Mouse (Mus musculus) fat pad, adult 2 months (tissue): ENCODE data around the gene Psd.

Source experiments
- DNase-seq: peaks from one replicate; pipeline ENCODE4 v3.0.0-alpha.2; 2011; ENCODE audit warnings: low read depth, low spot score; ENCODE audit errors: extremely low read depth

The Psd gene

GRCm38 (mm10) chr19:46308303-46308702 lies 18.7 kb downstream of the Psd start:
- no peak for DNase-seq

GRCm38 (mm10) chr19:46307781-46308180 lies 19.2 kb downstream of the Psd start:
- no peak for DNase-seq

GRCm38 (mm10) chr19:46306751-46307289 lies 20.1 kb downstream of the Psd start:
- DNase-seq: no peak

- DNase-seq: no peak
Measured at GRCm38 (mm10) chr19:46306268-46306610, 20.7 kb downstream of the Psd start.

DNA sequence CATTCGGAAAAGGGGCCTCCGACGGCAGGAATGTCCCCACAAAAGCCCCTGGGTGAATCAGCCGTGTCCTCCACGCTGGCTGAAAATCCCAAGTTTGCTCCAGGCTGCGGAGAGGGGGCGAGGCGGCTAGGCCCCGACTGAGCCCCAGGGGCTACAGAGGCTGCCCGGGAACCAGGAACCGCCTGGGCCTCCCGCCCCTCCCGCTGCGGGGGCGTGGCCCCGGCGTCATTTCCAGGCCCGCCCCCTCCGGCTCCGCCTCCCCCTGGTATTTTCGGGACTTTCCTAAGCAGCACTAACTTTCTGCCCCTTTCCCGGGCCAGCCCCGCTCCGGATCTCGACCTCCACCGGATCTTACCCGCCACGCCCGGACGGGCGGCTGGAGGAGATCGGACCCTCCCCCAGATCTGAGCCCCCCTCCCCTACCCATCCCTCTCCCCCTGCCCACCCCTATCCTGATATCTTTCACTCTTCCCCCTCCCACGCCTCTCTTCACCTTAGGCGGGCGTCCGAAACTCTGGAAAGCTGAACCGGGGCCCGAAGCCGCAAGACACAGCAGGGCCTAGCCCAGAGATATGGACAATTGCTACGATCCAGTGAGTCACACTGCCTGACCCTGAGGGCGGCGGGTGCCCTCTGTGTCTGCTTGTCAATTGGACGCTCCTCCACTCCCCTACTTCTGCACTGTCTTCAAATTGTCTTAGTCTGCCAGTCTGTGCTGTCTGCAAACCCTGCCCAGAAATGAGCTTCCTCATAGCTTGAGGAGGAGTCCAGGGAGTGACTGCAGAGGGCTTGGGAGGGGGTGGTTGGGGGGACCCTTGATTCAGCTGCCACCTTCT lies 21.3 kb downstream of the Psd start:
- no peak for DNase-seq

DNA sequence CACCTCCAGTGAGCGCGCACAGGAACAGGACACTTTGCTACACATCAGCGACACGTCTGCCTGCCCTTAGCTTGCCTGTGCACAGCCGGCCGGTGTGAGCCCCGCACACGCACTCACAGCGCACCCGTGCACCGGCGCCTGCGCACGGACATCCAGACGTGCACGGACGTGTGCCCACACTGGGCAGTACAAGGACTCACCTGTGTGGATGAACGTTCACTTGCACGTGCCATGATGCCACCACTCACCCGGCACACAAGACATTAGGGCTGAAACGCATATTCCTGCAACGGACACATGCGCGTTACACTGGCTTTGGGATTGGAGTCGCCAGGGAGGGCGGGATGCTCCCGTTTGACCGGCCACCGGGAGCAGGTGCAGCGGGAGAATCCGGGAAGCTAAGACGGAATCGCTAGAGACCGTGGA lies 22.0 kb downstream of the Psd start:
- no peak for DNase-seq

DNA sequence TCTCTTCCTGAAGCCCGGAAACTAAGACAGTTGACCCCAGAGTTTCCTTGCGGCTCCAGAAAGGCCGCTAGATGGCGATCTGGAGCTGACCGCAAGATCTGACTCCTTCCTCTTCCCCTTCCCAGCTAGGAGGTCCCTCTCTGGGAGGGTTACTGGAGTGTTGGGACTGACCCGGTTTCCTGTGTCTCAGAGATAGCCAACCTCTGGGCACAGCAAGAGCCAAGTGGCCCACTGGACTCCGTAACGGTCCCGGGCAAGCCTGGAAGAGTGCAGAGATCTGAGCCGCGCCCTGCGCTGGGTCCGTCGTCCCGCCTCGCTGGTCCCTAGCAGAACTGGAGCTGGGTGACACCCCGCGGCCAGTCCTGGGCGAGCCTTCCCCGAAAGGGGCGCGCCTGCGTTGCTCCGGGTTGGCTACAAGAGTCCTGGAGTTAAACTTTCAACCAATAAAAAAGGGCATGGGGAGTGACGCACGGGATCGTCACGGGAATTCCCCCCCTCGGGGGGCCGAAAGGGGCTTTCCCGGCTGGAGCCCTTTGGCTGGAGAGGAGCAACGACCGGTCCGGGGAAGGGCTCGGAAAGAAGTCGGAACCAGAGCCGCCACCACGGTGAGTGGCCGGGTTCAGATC lies 22.6 kb downstream of the Psd start, which contains the start of gene Nfkb2:
Gene Nfkb2 (plus strand): TSS at position 105 of the 626 bp plus-strand sequence.
- DNase-seq: no peak

GRCm38 (mm10) chr19:46303251-46304215 lies 23.4 kb downstream of the Psd start:
- no peak for DNase-seq

- no peak for DNase-seq
Measured at GRCm38 (mm10) chr19:46302551-46302950, 24.4 kb downstream of the Psd start.

DNA sequence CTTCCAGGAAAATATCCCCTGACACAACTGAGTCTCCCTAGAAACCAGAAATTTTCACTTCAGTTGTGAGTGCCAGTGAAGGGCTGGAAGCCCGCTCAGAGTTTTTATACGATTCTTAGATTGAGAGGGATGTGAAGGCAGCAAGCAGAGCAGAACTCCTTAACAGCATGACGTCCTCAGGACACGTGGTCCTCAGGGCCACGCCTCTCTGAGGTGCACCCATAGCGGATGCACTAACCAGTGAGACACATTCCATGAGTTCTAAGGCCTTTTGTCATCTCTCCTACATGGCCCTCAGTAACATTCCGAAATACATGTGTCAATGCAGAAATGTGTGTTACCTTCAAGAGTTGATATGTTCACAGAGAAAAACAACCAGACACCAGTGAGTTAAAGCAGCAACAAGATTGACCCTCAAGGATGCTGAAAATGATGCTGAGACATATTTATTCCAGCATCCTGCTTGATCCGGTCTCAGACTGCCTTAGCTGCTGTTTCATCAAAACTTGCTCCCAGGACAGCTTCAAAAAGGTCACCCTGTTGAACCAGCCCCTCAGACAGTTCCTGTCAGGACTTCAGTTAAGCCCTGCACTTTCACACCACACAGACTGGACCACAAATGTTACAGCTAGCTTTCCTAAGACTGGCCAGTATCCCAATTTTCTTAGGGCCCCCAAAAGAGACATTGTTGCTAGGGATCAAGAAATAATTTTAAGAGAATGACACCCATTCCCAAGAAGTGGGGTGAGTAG lies 26.5 kb downstream of the Psd start:
- DNase-seq: no peak

DNA sequence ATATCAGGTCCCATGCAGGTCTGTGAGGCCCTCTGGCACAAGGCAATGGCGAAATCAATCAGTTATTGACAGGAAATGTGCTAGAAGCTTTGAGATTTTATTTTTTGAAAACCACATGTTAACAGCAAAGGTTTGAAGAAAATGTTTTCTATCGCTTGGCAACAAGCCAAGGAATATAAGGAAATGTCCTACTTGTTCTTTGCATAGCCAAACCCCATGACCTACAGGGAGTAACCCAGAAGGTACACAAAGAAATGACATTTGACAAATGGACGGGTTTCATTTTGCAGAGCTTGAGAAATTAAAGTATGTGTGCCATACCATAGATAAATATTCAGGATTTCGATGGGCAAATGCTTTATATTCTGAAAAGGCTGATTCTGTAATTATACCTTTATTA lies 30.0 kb downstream of the Psd start:
- DNase-seq: no peak

- no peak for DNase-seq
Measured at GRCm38 (mm10) chr19:46290535-46291105, 36.3 kb downstream of the Psd start.

DNA sequence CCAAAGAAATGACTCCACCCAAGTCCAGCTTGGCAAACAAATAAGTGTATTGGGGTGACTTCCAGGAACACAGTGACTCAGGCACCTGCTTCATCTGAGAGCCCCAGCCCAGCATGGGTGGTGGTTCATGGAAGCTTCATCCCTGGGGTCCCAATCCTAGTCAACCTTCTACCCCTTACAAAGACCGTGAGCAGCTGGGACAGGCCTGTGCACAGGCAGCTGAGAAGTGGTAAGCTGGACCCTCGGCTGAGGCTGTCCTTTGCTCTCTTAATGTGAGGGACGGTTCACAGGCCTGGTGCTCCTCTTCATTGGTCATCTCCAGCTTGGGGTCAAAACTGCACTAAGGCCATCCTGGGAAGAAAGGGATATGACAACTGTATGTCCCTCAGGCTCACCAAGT lies 39.4 kb downstream of the Psd start:
- DNase-seq: no peak

- DNase-seq: no peak
Measured at GRCm38 (mm10) chr19:46286926-46287325, 40.0 kb downstream of the Psd start.

GRCm38 (mm10) chr19:46286047-46286446 lies 40.9 kb downstream of the Psd start:
- no peak for DNase-seq

DNA sequence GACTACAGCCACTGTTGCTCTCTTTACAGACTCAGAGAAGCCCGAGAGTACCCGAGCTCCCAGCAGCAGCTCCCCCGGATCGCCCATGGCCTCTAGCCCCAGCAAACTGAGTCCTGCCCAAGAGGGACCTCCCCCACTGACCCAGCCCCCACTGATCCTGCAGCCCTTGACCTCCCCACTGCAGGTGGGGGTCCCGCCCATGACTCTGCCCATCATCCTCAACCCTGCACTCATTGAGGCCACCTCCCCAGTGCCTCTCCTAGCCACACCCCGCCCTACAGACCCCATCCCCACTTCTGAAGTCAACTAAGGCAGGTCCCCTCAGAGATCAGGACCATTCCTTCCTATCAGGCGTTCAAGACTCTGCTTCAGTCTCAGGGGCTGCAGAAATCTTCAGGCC lies 41.3 kb downstream of the Psd start:
- DNase-seq: no peak

GRCm38 (mm10) chr19:46284686-46285085 lies 42.3 kb downstream of the Psd start:
- DNase-seq: no peak

DNA sequence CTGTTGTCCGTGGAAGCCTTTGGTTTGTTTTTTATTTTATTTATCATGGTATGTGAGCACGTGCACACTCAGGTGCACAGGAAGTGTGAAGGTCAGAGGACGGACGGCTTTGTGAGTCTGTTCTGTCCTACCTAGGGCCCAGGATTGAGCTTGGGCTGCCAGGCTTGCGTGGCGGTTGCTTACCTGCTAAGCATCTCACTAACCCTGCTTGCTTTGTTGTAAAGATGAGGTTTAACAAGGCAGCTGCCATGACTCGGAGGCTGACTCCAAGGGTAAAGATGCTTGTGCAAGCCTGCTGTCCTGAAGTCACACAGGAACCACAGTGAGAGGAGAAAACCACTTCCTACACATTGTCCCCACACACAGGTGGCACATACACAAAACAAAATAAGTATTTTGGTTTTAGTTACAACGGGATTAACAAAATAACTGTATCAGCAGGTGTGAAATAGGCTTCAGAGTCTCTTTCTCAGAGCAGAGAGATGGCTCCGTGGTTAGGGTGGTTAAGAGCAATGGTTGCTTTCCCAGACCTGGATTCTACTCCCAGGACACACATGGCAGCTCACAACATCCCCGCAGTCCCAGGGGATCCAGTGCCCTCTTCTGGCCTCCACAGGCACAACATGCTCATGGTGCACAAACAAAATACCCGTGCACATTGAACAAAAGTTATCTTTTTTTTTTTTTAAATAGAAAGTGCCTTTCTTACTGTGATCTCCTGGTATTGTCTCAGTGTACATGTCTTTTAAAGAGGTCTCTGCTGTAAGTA lies 44.7 kb downstream of the Psd start:
- DNase-seq: no peak

- no peak for DNase-seq
Measured at GRCm38 (mm10) chr19:46275307-46275706, 51.6 kb downstream of the Psd start.
